Mouse (Mus musculus) G1E (cell line): ENCODE measurements at regions not wholly inside any gene's neighbourhood (a gene's known extent, or its start where the extent isn't known, plus 50 kb on each side); places are given as distances from the start of the nearest gene placed in this dataset.

ENCODE experiments used
- ATAC-seq: 2 replicates; pipeline ENCODE4 v1.8.0; 2016; ENCODE audit warnings: mild to moderate bottlenecking; ENCODE audit not compliant: insufficient number of reproducible peaks, poor library complexity, low FRiP score, severe bottlenecking; ENCODE audit errors: extremely low read depth
- DNase-seq: peaks from one replicate; pipeline ENCODE4 v3.0.0; 2012; ENCODE audit warnings: low spot score
- H3K27me3 ChIP-seq: 2 replicates; pipeline ENCODE4 v1.6.1; 2012; ENCODE audit warnings: mild to moderate bottlenecking, low read length, inconsistent platforms; ENCODE audit not compliant: insufficient read depth
- H3K36me3 ChIP-seq: replicated peaks from 2 replicates; pipeline ENCODE3; 2012; ENCODE audit warnings: mild to moderate bottlenecking, inconsistent platforms
- H3K4me1 ChIP-seq: 2 replicates; pipeline ENCODE4 v1.6.1; 2012; ENCODE audit warnings: low read depth, low read length, inconsistent platforms, mixed read lengths; ENCODE audit not compliant: insufficient read depth
- H3K4me3 ChIP-seq: 2 replicates; pipeline ENCODE4 v1.5.1; 2012; ENCODE audit warnings: low read depth, mild to moderate bottlenecking, inconsistent platforms, low read length, moderate library complexity, mixed read lengths
- H3K9me3 ChIP-seq: replicated peaks from 2 replicates; pipeline ENCODE4 v1.6.1; 2012; ENCODE audit warnings: inconsistent platforms
- CTCF ChIP-seq: IDR thresholded peaks from 2 replicates; pipeline ENCODE4 v1.5.1; 2012; ENCODE audit warnings: low read depth, low read length, inconsistent platforms, mixed read lengths
- GATA1 ChIP-seq: IDR thresholded peaks from 2 replicates; pipeline ENCODE4 v1.6.1; 2012; ENCODE audit warnings: borderline replicate concordance, low read length, inconsistent platforms, mixed read lengths
- GATA2 ChIP-seq: IDR thresholded peaks from 2 replicates; pipeline ENCODE4 v1.6.1; 2012; ENCODE audit warnings: low read depth, low read length, inconsistent platforms, borderline replicate concordance
- POLR2AphosphoS5 ChIP-seq: IDR thresholded peaks from 2 replicates; pipeline ENCODE4 v1.6.1; 2012; ENCODE audit warnings: low read depth, low read length, inconsistent platforms; ENCODE audit not compliant: insufficient replicate concordance
- TAL1 ChIP-seq: conservative IDR thresholded peaks from 2 replicates; pipeline ENCODE4 v1.6.1; 2012; ENCODE audit warnings: low read depth, low read length, inconsistent platforms, mixed read lengths

DNA sequence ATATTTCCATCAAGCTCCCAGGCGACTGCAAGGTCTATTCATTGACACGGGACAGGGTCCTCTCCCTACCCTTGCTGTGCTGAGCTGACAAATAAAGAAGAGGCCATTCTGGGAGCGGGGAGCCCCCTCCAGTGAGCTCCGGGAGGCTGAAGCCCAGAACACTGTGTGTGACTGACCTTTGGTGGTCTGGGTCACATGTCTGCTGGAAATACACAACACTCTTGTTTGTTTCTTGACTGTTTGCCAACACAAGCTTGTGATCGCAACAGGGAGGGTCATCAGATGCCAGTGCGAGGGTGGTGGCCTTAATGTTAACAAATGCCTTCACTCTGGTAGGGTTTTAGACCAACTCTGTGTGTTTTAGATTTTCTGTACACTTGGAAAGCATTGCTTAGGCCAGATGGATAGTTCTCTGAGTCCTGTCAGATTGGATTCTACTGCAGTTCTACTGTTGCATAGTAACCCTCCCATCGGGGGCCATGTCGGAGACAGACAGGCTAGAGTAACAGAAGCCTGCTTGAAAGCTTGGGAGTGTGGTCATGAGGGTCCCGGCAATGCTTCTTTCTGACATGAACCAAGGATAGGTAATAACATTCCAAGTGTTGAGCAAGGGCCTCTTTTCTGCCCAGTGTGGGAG is 135.4 kb downstream of the Rpl14 start:
- Histone ChIP-seq H3K9me3 (no peaks in the 10 kb centered on the region), H3K36me3 (no peaks in the 10 kb centered on the region), H3K4me1 (no peaks in the 10 kb centered on the region), H3K4me3 (no peak overlapping the region), H3K27me3 (no peaks in the 10 kb centered on the region)
- DNase-seq: no peak
- no peak for ATAC-seq
- no peak for TF ChIP-seq GATA2
- TF ChIP-seq GATA1: no peak

DNA sequence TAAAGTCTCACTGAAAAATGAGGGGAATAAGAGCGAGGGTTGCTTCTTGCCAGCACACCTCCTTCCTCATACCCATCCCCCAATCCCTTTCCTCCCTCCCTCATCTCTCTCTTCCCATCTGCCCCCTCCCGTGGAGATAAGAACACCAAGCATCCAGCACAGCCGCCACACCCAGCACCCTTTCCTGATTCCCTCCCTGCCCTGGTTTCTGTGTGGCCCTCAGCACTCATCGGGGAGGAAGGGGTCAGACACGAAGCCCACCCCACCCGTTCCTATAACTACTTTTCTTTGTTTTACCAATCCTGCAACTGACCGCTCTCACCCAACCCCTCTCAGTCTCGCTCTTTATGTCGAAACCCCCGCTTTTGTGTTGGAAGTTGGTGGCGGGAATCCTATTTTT is 137.3 kb downstream of the Rpl14 start:
- no peak for TF ChIP-seq CTCF
- TF ChIP-seq GATA1: no peak
- no peak for TF ChIP-seq TAL1
- TF ChIP-seq POLR2AphosphoS5: no peak
- no peak for TF ChIP-seq GATA2
- Histone ChIP-seq H3K27me3 (no peaks in the 10 kb centered on the region), H3K9me3 (no peaks in the 10 kb centered on the region), H3K4me3 (no peak overlapping the region), H3K36me3 (no peaks in the 10 kb centered on the region), H3K4me1 (no peaks in the 10 kb centered on the region)
- ATAC-seq: no peak
- DNase-seq: no peak

DNA sequence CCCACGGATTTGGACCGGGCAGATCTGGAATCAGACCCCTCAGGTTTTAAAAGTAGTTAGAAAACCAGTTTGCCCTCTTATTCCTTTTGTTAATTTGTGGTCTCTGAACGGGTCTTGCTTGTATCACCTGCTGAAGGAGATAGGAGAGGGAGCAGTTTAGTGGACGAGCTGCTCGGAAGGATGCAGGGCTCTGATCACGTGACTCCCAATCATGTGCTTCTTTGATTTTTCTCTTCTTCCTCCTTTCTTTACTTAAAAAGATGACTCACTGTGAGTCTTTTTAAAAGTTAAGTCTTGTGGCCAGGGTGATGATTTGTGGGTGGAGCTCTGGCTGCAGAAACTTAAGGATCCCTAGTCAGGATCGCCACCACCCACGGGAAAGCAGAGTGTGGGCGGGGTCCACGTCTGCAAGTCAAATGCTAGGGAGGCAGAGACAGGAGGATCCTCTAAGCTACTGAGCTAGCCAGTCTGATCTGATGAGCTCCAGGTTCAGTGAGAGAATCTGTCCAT is 138.0 kb downstream of the Rpl14 start:
- Histone ChIP-seq H3K27me3 (no peaks in the 10 kb centered on the region), H3K36me3 (no peaks in the 10 kb centered on the region), H3K4me1 (no peaks in the 10 kb centered on the region), H3K9me3 (no peaks in the 10 kb centered on the region), H3K4me3 (no peak overlapping the region)
- DNase-seq: no peak
- ATAC-seq: no peak
- TF ChIP-seq CTCF (no peak), TAL1 (no peak), GATA1 (no peak), POLR2AphosphoS5 (no peak), GATA2 (no peak)

DNA sequence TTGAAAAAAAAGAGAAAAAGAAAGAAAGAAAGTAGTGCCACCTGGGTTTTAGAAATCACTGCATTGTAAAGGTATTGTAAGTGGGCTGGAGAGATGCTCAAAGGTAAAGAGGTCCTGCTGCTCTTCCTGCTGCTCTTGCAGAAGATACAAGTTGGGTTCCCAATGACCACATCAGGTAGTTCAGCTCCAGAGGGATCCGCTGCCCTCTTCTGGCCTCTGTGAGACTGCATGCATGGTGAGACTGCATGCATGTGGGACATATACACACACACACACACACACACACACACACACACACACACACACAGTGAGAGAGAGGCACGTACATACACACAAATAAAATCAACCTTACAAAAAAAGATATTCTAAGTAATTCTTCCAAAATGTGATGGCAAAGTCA is 141.7 kb downstream of the Rpl14 start:
- no peaks in the 10 kb centered on the region for H3K27me3 ChIP-seq
- H3K4me1 ChIP-seq: no peaks in the 10 kb centered on the region
- no peaks in the 10 kb centered on the region for H3K9me3 ChIP-seq
- DNase-seq (no peak), ATAC-seq (no peak)
- H3K4me3 ChIP-seq: no peak overlapping the region
- TF ChIP-seq GATA1: no peak
- TF ChIP-seq POLR2AphosphoS5: no peak
- TF ChIP-seq CTCF: no peak
- TF ChIP-seq GATA2: no peak
- no peak for TF ChIP-seq TAL1
- H3K36me3 ChIP-seq: no peaks in the 10 kb centered on the region

DNA sequence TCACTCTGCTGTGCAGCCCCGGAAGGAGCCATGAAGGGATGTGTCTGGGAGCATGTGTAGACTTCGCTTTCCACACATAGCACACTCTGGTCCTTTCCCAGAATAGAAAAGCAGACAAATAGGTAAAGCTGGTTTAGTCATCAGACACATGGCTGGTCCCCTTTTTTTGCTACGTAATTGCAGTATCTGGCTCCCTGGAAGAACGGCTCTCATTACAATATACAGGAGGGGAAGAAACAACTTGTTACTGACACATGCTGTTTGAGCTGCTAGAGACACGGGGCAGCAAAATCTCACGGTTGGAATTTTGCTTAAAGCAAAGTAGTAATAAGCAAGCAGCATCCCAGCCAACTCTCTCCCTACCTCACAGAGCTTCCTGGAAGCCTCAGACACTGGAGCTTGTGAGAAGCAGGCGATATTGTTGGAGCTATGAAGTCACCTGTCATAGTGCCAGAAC is 144.4 kb downstream of the Rpl14 start:
- Histone ChIP-seq H3K36me3 (no peaks in the 10 kb centered on the region), H3K4me3 (no peak overlapping the region), H3K4me1 (no peaks in the 10 kb centered on the region), H3K27me3 (no peaks in the 10 kb centered on the region), H3K9me3 (no peaks in the 10 kb centered on the region)
- TF ChIP-seq GATA2 (no peak), POLR2AphosphoS5 (no peak), CTCF (no peak), TAL1 (no peak), GATA1 (no peak)
- DNase-seq (no peak), ATAC-seq (no peak)

DNA sequence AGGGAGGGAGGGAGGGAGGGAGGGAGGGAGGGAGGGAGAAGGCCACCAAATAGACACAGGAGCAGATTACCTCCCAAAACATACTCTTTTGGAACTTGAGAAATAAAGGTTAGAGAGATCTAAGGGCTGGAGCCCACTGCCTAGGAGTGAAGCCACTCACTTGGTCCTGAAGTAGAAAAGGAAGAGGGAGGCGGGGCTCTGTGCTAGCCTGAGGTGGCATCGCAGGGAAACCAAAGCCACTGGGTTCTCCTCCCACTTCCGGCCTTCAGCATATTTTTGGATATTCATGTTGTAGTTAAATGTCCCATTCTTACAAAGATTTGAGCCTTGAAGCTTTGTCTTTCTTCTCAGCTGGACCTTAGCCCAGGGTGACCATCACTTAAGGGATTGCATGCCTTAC is 147.6 kb downstream of the Rpl14 start:
- H3K4me3 ChIP-seq: no peak overlapping the region

DNA sequence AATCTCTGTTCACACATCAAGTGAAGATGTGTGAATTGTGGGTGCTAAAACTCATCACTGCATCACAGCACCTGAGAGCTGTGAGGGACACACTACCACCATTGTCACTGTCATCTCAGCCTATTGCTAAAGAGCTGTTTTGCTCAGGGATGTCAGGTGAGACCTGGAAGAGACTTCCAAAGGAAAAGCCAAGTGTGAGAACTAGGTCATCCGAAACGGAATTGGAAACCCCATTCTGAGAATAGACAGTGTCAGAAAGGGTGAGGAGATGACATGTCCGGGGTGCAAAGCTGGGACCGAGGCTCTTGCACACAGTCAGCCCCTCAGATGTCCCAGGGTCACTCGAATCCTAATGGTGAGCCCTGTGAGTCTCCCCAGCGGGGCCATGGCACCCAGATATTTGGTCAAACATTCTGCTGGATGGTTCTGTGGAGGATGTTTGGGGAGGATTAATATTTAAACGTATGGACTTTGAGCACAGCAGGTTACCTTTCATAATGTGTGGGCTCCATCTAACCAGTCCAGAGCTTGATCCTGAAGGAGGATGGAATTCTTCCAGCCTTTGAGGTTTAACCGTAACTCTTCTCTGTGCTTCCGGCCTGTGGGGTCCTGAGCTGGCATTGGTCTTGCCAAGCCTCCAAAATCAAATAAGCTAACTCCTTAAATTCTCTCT is 150.3 kb downstream of the Rpl14 start:
- Histone ChIP-seq H3K4me1 (no peaks in the 10 kb centered on the region), H3K36me3 (no peaks in the 10 kb centered on the region), H3K27me3 (0 out of 2 replicates have a peak, but pooled peaks cover 4% of the 10 kb centered on the region), H3K4me3 (no peak overlapping the region), H3K9me3 (no peaks in the 10 kb centered on the region)
- ATAC-seq: no peak
- TF ChIP-seq POLR2AphosphoS5 (no peak), CTCF (no peak), GATA1 (no peak), TAL1 (no peak), GATA2 (no peak)
- no peak for DNase-seq

More for the DNA sequence above, 147.6 kb downstream of the Rpl14 start:
- Histone ChIP-seq H3K4me1 (no peaks in the 10 kb centered on the region), H3K36me3 (no peaks in the 10 kb centered on the region), H3K27me3 (0 out of 2 replicates have a peak, but pooled peaks cover 4% of the 10 kb centered on the region), H3K9me3 (no peaks in the 10 kb centered on the region)
- no peak for TF ChIP-seq TAL1
- no peak for TF ChIP-seq POLR2AphosphoS5
- no peak for TF ChIP-seq CTCF
- DNase-seq: no peak
- no peak for ATAC-seq
